Mouse (Mus musculus) neural tube, embryonic 13.5 days (tissue): ENCODE measurements around the gene Nupr1. TPM values are rescaled to one million over a fixed set of nuclear protein-coding genes. Genes with fewer than 3 reads are reported as not detected.

ENCODE experiments used
- ATAC-seq: fragments of 200-750 bp; cut with Nextera tagmentation; 2 replicates; pipeline ENCODE4 v1.8.0; 2017; ENCODE audit warnings: low read depth, mild to moderate bottlenecking, moderate TSS enrichment, moderate library complexity
- H3K27ac ChIP-seq: fragments of 300-500 bp; sonication (generic); replicated peaks from 2 replicates; pipeline ENCODE4 v1.5.1; 2015; ENCODE audit warnings: moderate library complexity, mild to moderate bottlenecking, inconsistent platforms
- H3K27me3 ChIP-seq: fragments of 300-500 bp; sonication (generic); 2 replicates; pipeline ENCODE4 v1.6.1; 2015; ENCODE audit warnings: mild to moderate bottlenecking, inconsistent platforms
- H3K36me3 ChIP-seq: fragments of 300-500 bp; sonication (generic); 2 replicates; pipeline ENCODE4 v1.6.1; 2015; ENCODE audit warnings: mild to moderate bottlenecking, inconsistent platforms
- H3K4me1 ChIP-seq: fragments of 300-500 bp; sonication (generic); replicated peaks from 2 replicates; pipeline ENCODE4 v1.6.1; 2015; ENCODE audit warnings: inconsistent platforms
- H3K4me2 ChIP-seq: fragments of 300-500 bp; sonication (generic); 2 replicates; pipeline ENCODE4 v1.6.1; 2015; ENCODE audit warnings: inconsistent platforms, mild to moderate bottlenecking, moderate library complexity
- H3K4me3 ChIP-seq: fragments of 300-500 bp; sonication (generic); 2 replicates; pipeline ENCODE4 v1.5.1; 2015; ENCODE audit warnings: mild to moderate bottlenecking, inconsistent platforms
- H3K9ac ChIP-seq: fragments of 300-500 bp; sonication (generic); 2 replicates; pipeline ENCODE4 v1.6.1; 2015; ENCODE audit warnings: moderate library complexity, mild to moderate bottlenecking, inconsistent platforms
- H3K9me3 ChIP-seq: fragments of 300-500 bp; sonication (generic); 2 replicates; pipeline ENCODE4 v1.6.1; 2016; ENCODE audit warnings: inconsistent platforms
- WGBS: fragments of 180-500 bp; shearing (Covaris S2); methylation state at CpG from one replicate; pipeline ENCODE4 v1.1.7; 2015; 5-methylcytosine and 5-hydroxymethylcytosine counted together
- microRNA-seq: library from miRNA; unstranded; fragments of <30 nt; microRNA quantifications from one replicate; pipeline ENCODE4, GENCODE M21; 2016
- polyA plus RNA-seq: library from polyadenylated mRNA; unstranded; fragments of >200 nt; fragmentation: Nextera tagmentation; extraction: Ambion mirVana; gene quantifications from 2 replicates; pipeline ENCODE4 v1.2.1, GENCODE M21; 2015

The Nupr1 gene
- polyA plus RNA-seq, 1 experiment from 2014 or later, result 9.6 TPM

- peaks cover 31% of the 10 kb centered on the region for H3K4me1 ChIP-seq
- no peaks in the 10 kb centered on the region for H3K9me3 ChIP-seq
- no peak for ATAC-seq
- no peak within 1 kb of the TSS for H3K4me2 ChIP-seq
- WGBS, result 72% methylated on average over 6 of the region's 6 CpGs
- H3K27ac ChIP-seq, result no peak within 1 kb of the TSS
- H3K9ac ChIP-seq, result no peak within 1 kb of the TSS
- no peak within 1 kb of the TSS for H3K4me3 ChIP-seq
- peaks cover 32% of the 10 kb centered on the region for H3K27me3 ChIP-seq
- H3K36me3 ChIP-seq, result no peaks in the 10 kb centered on the region
These were observed 44.9 kb downstream of the Nupr1 start, which contains the start of gene Cln3 for GRCm38 (mm10) chr7:126585717-126586116. Cln3 (minus strand) TSS chr7:126585817.

- peak within 1 kb of the TSS; percentile 74 for H3K4me2 ChIP-seq
- H3K4me1 ChIP-seq, result peaks cover 31% of the 10 kb centered on the region
- H3K9ac ChIP-seq, result no peak within 1 kb of the TSS; the same call in 1 of the 2 replicates
- H3K27ac ChIP-seq, result no peak within 1 kb of the TSS
- no peaks in the 10 kb centered on the region for H3K36me3 ChIP-seq
- ATAC-seq, result no peak
- H3K4me3 ChIP-seq, result peak within 1 kb of the TSS; percentile 53
- peaks cover 30% of the 10 kb centered on the region for H3K27me3 ChIP-seq
- 86% methylated on average over 8 of the region's 8 CpGs for WGBS
- no peaks in the 10 kb centered on the region for H3K9me3 ChIP-seq
These were observed 46.1 kb downstream of the Nupr1 start, which contains the start of gene Apobr for GRCm38 (mm10) chr7:126584506-126584977. Apobr (plus strand) TSS chr7:126584942.

GRCm38 (mm10) chr7:126583761-126584160 lies 46.9 kb downstream of the Nupr1 start:
- Histone ChIP-seq H3K4me1 (peaks cover 31% of the 10 kb centered on the region), H3K27me3 (peaks cover 30% of the 10 kb centered on the region), H3K9ac (peak overlapping the region; percentile 70; the same call in 1 of the 2 replicates), H3K4me3 (peak overlapping the region; percentile 53), H3K9me3 (no peaks in the 10 kb centered on the region), H3K27ac (peak overlapping the region; percentile 82), H3K4me2 (peak overlapping the region; percentile 74), H3K36me3 (peaks cover 5% of the 10 kb centered on the region; the same call in 1 of the 2 replicates)
- 53% methylated on average over 6 of the region's 6 CpGs for WGBS
- ATAC-seq, result no peak

GRCm38 (mm10) chr7:126583251-126583709 lies 47.4 kb downstream of the Nupr1 start:
- Histone ChIP-seq H3K27ac (peak overlapping the region; percentile 82), H3K9me3 (no peaks in the 10 kb centered on the region), H3K27me3 (peaks cover 30% of the 10 kb centered on the region), H3K4me2 (peak overlapping the region; percentile 74), H3K36me3 (peaks cover 10% of the 10 kb centered on the region; the same call in 1 of the 2 replicates), H3K4me1 (peaks cover 31% of the 10 kb centered on the region), H3K9ac (peak overlapping the region; percentile 70), H3K4me3 (peak overlapping the region; percentile 53)
- peak; percentile 87 for ATAC-seq
- under 1% methylated on average over 22 of the region's 22 CpGs for WGBS

- peaks cover 27% of the 10 kb centered on the region for H3K4me1 ChIP-seq
These were observed 47.9 kb downstream of the Nupr1 start for GRCm38 (mm10) chr7:126582759-126583158.

GRCm38 (mm10) chr7:126581661-126582060 lies 49.0 kb downstream of the Nupr1 start:
- no peak for ATAC-seq
- 89% methylated on average over 6 of the region's 6 CpGs for WGBS
- H3K27me3 ChIP-seq, result peaks cover 25% of the 10 kb centered on the region
- H3K4me3 ChIP-seq, result no peak overlapping the region
- peak overlapping the region; percentile 38; the same call in 1 of the 2 replicates for H3K9ac ChIP-seq
- H3K9me3 ChIP-seq, result no peaks in the 10 kb centered on the region
- peak overlapping the region; percentile 74 for H3K4me2 ChIP-seq
- H3K27ac ChIP-seq, result no peak overlapping the region
- H3K4me1 ChIP-seq, result peaks cover 26% of the 10 kb centered on the region
- peaks cover 22% of the 10 kb centered on the region for H3K36me3 ChIP-seq

More at GRCm38 (mm10) chr7:126582759-126583158, 47.9 kb downstream of the Nupr1 start:
- H3K27ac ChIP-seq, result no peak overlapping the region
- H3K36me3 ChIP-seq, result peaks cover 12% of the 10 kb centered on the region
- H3K4me3 ChIP-seq, result peak overlapping the region; percentile 53
- ATAC-seq, result peak; percentile 75
- peaks cover 30% of the 10 kb centered on the region for H3K27me3 ChIP-seq
- WGBS, result under 1% methylated on average over 20 of the region's 20 CpGs
- H3K9ac ChIP-seq, result peak overlapping the region; percentile 70
- H3K9me3 ChIP-seq, result no peaks in the 10 kb centered on the region
- peak overlapping the region; percentile 74 for H3K4me2 ChIP-seq

GRCm38 (mm10) chr7:126579172-126579571 lies 51.5 kb downstream of the Nupr1 start:
- peaks cover 26% of the 10 kb centered on the region for H3K4me1 ChIP-seq
- H3K4me2 ChIP-seq, result no peak overlapping the region
- H3K9ac ChIP-seq, result no peak overlapping the region
- H3K9me3 ChIP-seq, result no peaks in the 10 kb centered on the region
- H3K4me3 ChIP-seq, result no peak overlapping the region
- H3K36me3 ChIP-seq, result peaks cover 31% of the 10 kb centered on the region
- H3K27me3 ChIP-seq, result peaks cover 2% of the 10 kb centered on the region; the same call in 1 of the 2 replicates
- no peak overlapping the region for H3K27ac ChIP-seq
- no peak for ATAC-seq
- WGBS, result 58% methylated on average over 8 of the region's 8 CpGs

GRCm38 (mm10) chr7:126576946-126577345 lies 53.7 kb downstream of the Nupr1 start:
- 45% methylated on average over 8 of the region's 8 CpGs for WGBS

More at GRCm38 (mm10) chr7:126576946-126577345, 53.7 kb downstream of the Nupr1 start:
- Histone ChIP-seq H3K27me3 (no peaks in the 10 kb centered on the region), H3K9ac (no peak overlapping the region), H3K36me3 (peaks cover 38% of the 10 kb centered on the region), H3K4me2 (no peak overlapping the region), H3K4me3 (no peak overlapping the region), H3K27ac (no peak overlapping the region), H3K9me3 (no peaks in the 10 kb centered on the region), H3K4me1 (peaks cover 11% of the 10 kb centered on the region)
- no peak for ATAC-seq

Small RNA genes lying within 50 kb of the gene (microRNA-seq; reads per million reads assigned to microRNA genes)
- gene Mir7059, result 1.3 reads per million

Other genes starting within 250 kb of the Nupr1 start
- gene Nfatc2ip, start 234.1 kb downstream of the Nupr1 start, polyA plus RNA-seq, result 3.1 and 3.5 TPM in 2 replicates
- 0.07 TPM in 1 of 2 replicates, not detected in the other for gene Cd19, start 216.0 kb downstream of the Nupr1 start, polyA plus RNA-seq
- 24.6 and 25.6 TPM in 2 replicates for gene Rabep2, start 202.1 kb downstream of the Nupr1 start, polyA plus RNA-seq
- 2.1 and 11.5 TPM in 2 replicates for gene Atp2a1, start 167.8 kb downstream of the Nupr1 start, polyA plus RNA-seq
- gene Sh2b1, start 155.4 kb downstream of the Nupr1 start, polyA plus RNA-seq, result 60.2 and 62.3 TPM in 2 replicates
- 122 and 144 TPM in 2 replicates for gene Tufm, start 143.5 kb downstream of the Nupr1 start, polyA plus RNA-seq
- gene Atxn2l, start 127.4 kb downstream of the Nupr1 start, polyA plus RNA-seq, result 68.2 and 83.1 TPM in 2 replicates
- 188 and 200 TPM in 2 replicates for gene Eif3c, start 64.5 kb downstream of the Nupr1 start, polyA plus RNA-seq
- 0.29 and 0.95 TPM in 2 replicates for gene Apobr, start 45.9 kb downstream of the Nupr1 start, polyA plus RNA-seq
- 26.3 and 27.9 TPM in 2 replicates for gene Cln3, start 45.0 kb downstream of the Nupr1 start, polyA plus RNA-seq
- not detected in 2 replicates for gene Il27, start 35.9 kb downstream of the Nupr1 start, polyA plus RNA-seq
- 48.3 and 51.3 TPM in 2 replicates for gene Sgf29, start 18.4 kb upstream of the Nupr1 start, polyA plus RNA-seq
- gene Sult1a1, start 45.6 kb upstream of the Nupr1 start, polyA plus RNA-seq, result 1.4 and 2.1 TPM in 2 replicates
- 109 and 143 TPM in 2 replicates for gene Bola2, start 64.5 kb upstream of the Nupr1 start, polyA plus RNA-seq
- gene Slx1b, start 64.9 kb upstream of the Nupr1 start, polyA plus RNA-seq, result 16.2 and 20.5 TPM in 2 replicates
- 92.4 and 107 TPM in 2 replicates for gene Coro1a, start 76.9 kb upstream of the Nupr1 start, polyA plus RNA-seq
- gene Mapk3, start 128.7 kb upstream of the Nupr1 start, polyA plus RNA-seq, result 97.6 and 108 TPM in 2 replicates
- 0.56 and 1.5 TPM in 2 replicates for gene Gdpd3, start 135.5 kb upstream of the Nupr1 start, polyA plus RNA-seq
- gene Ypel3, start 146.1 kb upstream of the Nupr1 start, polyA plus RNA-seq, result 204 and 215 TPM in 2 replicates
- 0.25 and 0.66 TPM in 2 replicates for gene Tbx6, start 150.6 kb upstream of the Nupr1 start, polyA plus RNA-seq
- 216 and 230 TPM in 2 replicates for gene Ppp4c, start 161.6 kb upstream of the Nupr1 start, polyA plus RNA-seq
- gene Fam57b, start 166.8 kb upstream of the Nupr1 start, polyA plus RNA-seq, result 36.8 and 40.6 TPM in 2 replicates
- not detected in 2 replicates for gene 4930451I11Rik, start 200.8 kb upstream of the Nupr1 start, polyA plus RNA-seq
- gene Doc2a, start 216.6 kb upstream of the Nupr1 start, polyA plus RNA-seq, result 8.2 and 9.5 TPM in 2 replicates
- 19.0 and 19.9 TPM in 2 replicates for gene Hirip3, start 231.1 kb upstream of the Nupr1 start, polyA plus RNA-seq
- 74.3 and 79.1 TPM in 2 replicates for gene Ino80e, start 231.5 kb upstream of the Nupr1 start, polyA plus RNA-seq